Mouse (Mus musculus) megakaryocyte-erythroid progenitor cell, adult 5-6 weeks (primary cell): ENCODE results near the gene Mrps7. TPM values are rescaled to one million over a fixed set of nuclear protein-coding genes. Genes with fewer than 3 reads are reported as not detected.

Source experiments
- ATAC-seq: replicated peaks from 2 replicates; pipeline ENCODE4 v1.8.0; 2016; ENCODE audit warnings: mild to moderate bottlenecking, inconsistent platforms; ENCODE audit not compliant: severe bottlenecking, poor library complexity, low FRiP score, low TSS enrichment
- total RNA-seq, 2 experiments: library from RNA; stranded (forward) in 1 of 2; stranded (reverse) in 1 of 2; fragments of 200-1000, 215-1000 nt in 1 of 2; fragments of >200 nt in 1 of 2; fragmentation: Nextera tagmentation in 1 of 2; gene quantifications; 2 replicates each; pipeline ENCODE4 v1.2.3; 2014 to 2017

Gene Mrps7
- total RNA-seq (2014; fragmentation: Nextera tagmentation): 55.7 and 76.8 TPM in 2 replicates
- 40.5 and 67.1 TPM in 2 replicates for total RNA-seq (2017)

GRCm38 (mm10) chr11:115603476-115604303 lies at the start of gene Mrps7, which contains the start of gene Gga3:
TSS of gene Mrps7 (plus strand) at chr11:115603925.
TSS of gene Gga3 (minus strand) at chr11:115604051.
- ATAC-seq: peak; percentile 84

GRCm38 (mm10) chr11:115555717-115556116 lies 48.0 kb upstream of the Mrps7 start:
- no peak for ATAC-seq

- ATAC-seq: peak; percentile 31; the same call in 1 of the 2 replicates
Observed at GRCm38 (mm10) chr11:115563406-115563805, 40.3 kb upstream of the Mrps7 start.

- peak; percentile 95 for ATAC-seq
Observed at GRCm38 (mm10) chr11:115564064-115564809, 39.5 kb upstream of the Mrps7 start, which contains the start of gene Nup85. TSS of gene Nup85 (plus strand) at chr11:115564434.

GRCm38 (mm10) chr11:115564961-115565360 lies 38.8 kb upstream of the Mrps7 start:
- ATAC-seq: no peak

- no peak for ATAC-seq
Observed at GRCm38 (mm10) chr11:115579080-115579479, 24.6 kb upstream of the Mrps7 start.

- no peak for ATAC-seq
Observed at GRCm38 (mm10) chr11:115582913-115583606, 20.7 kb upstream of the Mrps7 start.

GRCm38 (mm10) chr11:115584376-115585073 lies 19.2 kb upstream of the Mrps7 start:
- ATAC-seq: no peak

- no peak for ATAC-seq
Observed at GRCm38 (mm10) chr11:115585573-115586100, 18.1 kb upstream of the Mrps7 start.

- no peak for ATAC-seq
Observed at GRCm38 (mm10) chr11:115586403-115586802, 17.3 kb upstream of the Mrps7 start.

GRCm38 (mm10) chr11:115587984-115588383 lies 15.7 kb upstream of the Mrps7 start:
- ATAC-seq: no peak

- no peak for ATAC-seq
Observed at GRCm38 (mm10) chr11:115590526-115591075, 13.1 kb upstream of the Mrps7 start.

- ATAC-seq: no peak
Observed at GRCm38 (mm10) chr11:115595209-115595608, 8.5 kb upstream of the Mrps7 start.

GRCm38 (mm10) chr11:115598309-115598708 lies 5.4 kb upstream of the Mrps7 start:
- ATAC-seq: 0 out of 2 replicates have a peak, but pooled peaks have one; percentile 30

GRCm38 (mm10) chr11:115599722-115600121 lies 4.0 kb upstream of the Mrps7 start:
- ATAC-seq: no peak

- no peak for ATAC-seq
Observed at GRCm38 (mm10) chr11:115600743-115601142, 3.0 kb upstream of the Mrps7 start.

GRCm38 (mm10) chr11:115601174-115601573 lies 2.6 kb upstream of the Mrps7 start:
- ATAC-seq: no peak

- peak; percentile 4; the same call in 1 of the 2 replicates for ATAC-seq
Observed at GRCm38 (mm10) chr11:115603128-115603475, 623 bp upstream of the Mrps7 start.

- peak; percentile 7; the same call in 1 of the 2 replicates for ATAC-seq
Observed at GRCm38 (mm10) chr11:115604304-115604696, 575 bp downstream of the Mrps7 start.
